Mouse (Mus musculus): ENCODE measurements around the gene Hnrnpa3.
A peak's percentile ranks its signal among the peaks of the same experiment; 100 is the strongest.
"Not testable (repeated sequence)": the region's sequence is repeated elsewhere in the genome, so short reads cannot be mapped to it uniquely, and the experiment has no call there.

Gene Hnrnpa3

GRCm38 (mm10) chr2:75658727-75659628 is at the start of gene Hnrnpa3:
Gene Hnrnpa3 (plus strand): TSS chr2:75659261.
- peak; percentile 98 to 99 for DNase-seq (ENCODE audit: low spot score in 2 of 2)

- DNase-seq (ENCODE audit: low spot score in 2 of 2), result no peak
These were observed 49.1 kb upstream of the Hnrnpa3 start for GRCm38 (mm10) chr2:75609971-75610370.

GRCm38 (mm10) chr2:75610602-75611001 is 48.5 kb upstream of the Hnrnpa3 start:
- DNase-seq (ENCODE audit: low spot score in 2 of 2), result not testable (repeated sequence)

- no peak for DNase-seq (ENCODE audit: low spot score in 2 of 2)
These were observed 47.8 kb upstream of the Hnrnpa3 start for GRCm38 (mm10) chr2:75611041-75611805.

- DNase-seq (ENCODE audit: low spot score in 2 of 2), result no peak
These were observed 47.1 kb upstream of the Hnrnpa3 start for GRCm38 (mm10) chr2:75612006-75612405.

- DNase-seq (ENCODE audit: low spot score in 2 of 2), result no peak
These were observed 46.0 kb upstream of the Hnrnpa3 start for GRCm38 (mm10) chr2:75612981-75613567.

GRCm38 (mm10) chr2:75614577-75614976 is 44.5 kb upstream of the Hnrnpa3 start:
- DNase-seq (ENCODE audit: low spot score in 2 of 2), result no peak

GRCm38 (mm10) chr2:75616911-75617310 is 42.1 kb upstream of the Hnrnpa3 start:
- no peak for DNase-seq (ENCODE audit: low spot score in 2 of 2)

- no peak for DNase-seq (ENCODE audit: low spot score in 2 of 2)
These were observed 40.3 kb upstream of the Hnrnpa3 start for GRCm38 (mm10) chr2:75618712-75619111.

- no peak for DNase-seq (ENCODE audit: low spot score in 2 of 2)
These were observed 37.0 kb upstream of the Hnrnpa3 start for GRCm38 (mm10) chr2:75621873-75622654.

- DNase-seq (ENCODE audit: low spot score in 2 of 2), result no peak
These were observed 34.0 kb upstream of the Hnrnpa3 start for GRCm38 (mm10) chr2:75625086-75625485.

- DNase-seq (ENCODE audit: low spot score in 2 of 2), result no peak
These were observed 32.2 kb upstream of the Hnrnpa3 start for GRCm38 (mm10) chr2:75626597-75627440.

- no peak for DNase-seq (ENCODE audit: low spot score in 2 of 2)
These were observed 30.6 kb upstream of the Hnrnpa3 start for GRCm38 (mm10) chr2:75628487-75628886.

GRCm38 (mm10) chr2:75631421-75631820 is 27.6 kb upstream of the Hnrnpa3 start:
- no peak for DNase-seq (ENCODE audit: low spot score in 2 of 2)

- no peak for DNase-seq (ENCODE audit: low spot score in 2 of 2)
These were observed 27.0 kb upstream of the Hnrnpa3 start for GRCm38 (mm10) chr2:75632043-75632442.

GRCm38 (mm10) chr2:75632721-75633181 is 26.3 kb upstream of the Hnrnpa3 start:
- no peak for DNase-seq (ENCODE audit: low spot score in 2 of 2)

GRCm38 (mm10) chr2:75633381-75633780 is 25.7 kb upstream of the Hnrnpa3 start:
- no peak for DNase-seq (ENCODE audit: low spot score in 2 of 2)

- no peak for DNase-seq (ENCODE audit: low spot score in 2 of 2)
These were observed 25.3 kb upstream of the Hnrnpa3 start for GRCm38 (mm10) chr2:75633784-75634183.

- DNase-seq (ENCODE audit: low spot score in 2 of 2), result peak in 1 of 2 experiments; percentile 15
These were observed 24.6 kb upstream of the Hnrnpa3 start for GRCm38 (mm10) chr2:75634431-75634830.

GRCm38 (mm10) chr2:75636261-75637054 is 22.6 kb upstream of the Hnrnpa3 start:
- DNase-seq (ENCODE audit: low spot score in 2 of 2), result peak; percentile 43 to 54
